Mouse (Mus musculus): ENCODE measurements around the gene Arl14.

GRCm38 (mm10) chr3:69226496-69226895 lies 4.3 kb downstream of the Arl14 start:
- TF ChIP-seq TAL1 (IDR thresholded peaks at IDR 0.05; ENCODE audit: low read length) (no peak), GATA1 (IDR thresholded peaks at IDR 0.05; ENCODE audit: low read length) (no peak)

Measured in erythroblast, embryonic 14.5 days (primary cell).